Mouse (Mus musculus) C2C12 (cell line): ENCODE data around the gene 4930469K13Rik. TPM values are rescaled to one million over a fixed set of nuclear protein-coding genes. Genes with fewer than 3 reads are reported as not detected.

ENCODE experiments used
- H3K27me3 ChIP-seq: one replicate; pipeline ENCODE4 v1.6.1; 2011; ENCODE audit not compliant: control insufficient read depth, insufficient read depth, insufficient read length
- H3K36me3 ChIP-seq: one replicate; pipeline ENCODE4 v1.6.1; 2011; ENCODE audit not compliant: control insufficient read depth, insufficient read depth
- H3K4me3 ChIP-seq: one replicate; pipeline ENCODE4 v1.5.1; 2011; ENCODE audit warnings: mild to moderate bottlenecking, control low read depth; ENCODE audit not compliant: poor library complexity, insufficient read depth, severe bottlenecking
- H3K79me2 ChIP-seq: one replicate; pipeline ENCODE4 v1.6.1; 2011; ENCODE audit not compliant: control insufficient read depth, insufficient read depth
- H3K79me3 ChIP-seq: one replicate; pipeline ENCODE4 v1.6.1; 2011; ENCODE audit warnings: low read depth, control low read depth
- H3ac ChIP-seq: one replicate; pipeline ENCODE3; 2011; ENCODE audit warnings: low read depth; ENCODE audit not compliant: control insufficient read depth, insufficient read length
- CEBPB ChIP-seq: IDR thresholded peaks from one replicate; pipeline ENCODE4 v1.6.1; 2011; ENCODE audit warnings: low read depth, mild to moderate bottlenecking, control low read depth, moderate library complexity
- CTCF ChIP-seq: IDR thresholded peaks from one replicate; pipeline ENCODE4 v1.5.1; 2011; ENCODE audit not compliant: control insufficient read depth, insufficient read depth, insufficient read length
- FOSL1 ChIP-seq: IDR thresholded peaks from one replicate; pipeline ENCODE4 v1.8.0; 2011; ENCODE audit warnings: mild to moderate bottlenecking, low read length; ENCODE audit not compliant: poor library complexity, insufficient read depth, severe bottlenecking
- MAX ChIP-seq: IDR thresholded peaks from one replicate; pipeline ENCODE4 v1.6.1; 2011; ENCODE audit warnings: mild to moderate bottlenecking, control low read depth
- MYOD1 ChIP-seq: IDR thresholded peaks from one replicate; pipeline ENCODE4 v1.6.1; 2011; ENCODE audit warnings: low read depth; ENCODE audit not compliant: control insufficient read depth, insufficient read length
- MYOG ChIP-seq: IDR thresholded peaks from one replicate; pipeline ENCODE4 v1.6.1; 2011; ENCODE audit not compliant: control insufficient read depth, insufficient read length; ENCODE audit errors: extremely low read depth
- USF1 ChIP-seq: IDR thresholded peaks from one replicate; pipeline ENCODE4 v1.6.1; 2011; ENCODE audit warnings: low read depth, mild to moderate bottlenecking, control low read depth, moderate library complexity
- polyA plus RNA-seq: library from polyadenylated mRNA; unstranded; fragments of >200 nt; fragmentation: generic; extraction: Trizol; gene quantifications from one replicate; pipeline ENCODE4 v1.2.1, GENCODE M21; 2012; ENCODE audit warnings: missing spikeins

Gene 4930469K13Rik
- polyA plus RNA-seq, 1 experiment, result not detected

DNA sequence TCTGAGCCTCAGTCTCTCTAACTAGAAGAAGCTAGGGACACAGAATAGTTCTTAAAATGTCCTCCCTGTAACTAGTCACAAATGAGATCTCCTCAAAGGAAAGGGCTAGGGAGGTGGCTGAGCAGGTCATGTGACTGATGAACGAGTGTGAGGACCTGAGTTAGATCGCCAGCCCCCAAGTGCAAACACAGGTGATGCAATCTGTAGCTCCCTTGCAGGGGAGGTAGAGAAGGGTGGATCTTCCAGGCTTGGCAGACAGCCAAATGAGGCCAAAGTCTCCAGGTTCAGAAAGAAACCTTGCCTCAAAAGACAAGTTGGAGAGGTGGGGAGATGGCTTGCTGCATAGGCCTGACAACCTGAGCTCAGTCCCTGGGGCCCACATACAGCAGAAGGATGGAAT is 171.8 kb downstream of the 4930469K13Rik start:
- H3K79me2 ChIP-seq, result no peaks in the 10 kb centered on the region
- H3K27me3 ChIP-seq, result peaks cover under 1% of the 10 kb centered on the region
- H3ac ChIP-seq, result no peak overlapping the region
- H3K36me3 ChIP-seq, result no peaks in the 10 kb centered on the region
- TF ChIP-seq MYOG (no peak), MAX (no peak), FOSL1 (no peak), CEBPB (no peak), CTCF (no peak), USF1 (no peak), MYOD1 (no peak)
- no peaks in the 10 kb centered on the region for H3K79me3 ChIP-seq
- no peak overlapping the region for H3K4me3 ChIP-seq

DNA sequence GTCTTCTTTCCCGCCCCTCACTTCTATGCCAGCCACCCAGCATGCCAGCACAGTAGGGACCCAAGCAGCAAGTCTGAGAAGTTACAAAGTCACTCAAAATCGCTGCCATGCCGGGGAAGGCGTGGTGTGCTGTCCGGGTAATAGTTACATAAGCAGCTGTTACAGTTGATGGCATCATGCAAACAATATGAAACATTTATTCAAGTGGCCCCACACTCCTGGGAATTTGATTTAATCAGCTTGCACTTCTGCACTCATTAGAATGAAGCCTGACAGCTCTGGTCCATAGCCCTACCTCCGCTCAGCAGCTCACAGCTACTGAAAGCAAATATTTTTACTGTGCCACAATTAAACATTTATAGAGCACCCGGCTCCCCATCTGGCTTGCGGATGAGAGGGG is 172.6 kb downstream of the 4930469K13Rik start:
- no peaks in the 10 kb centered on the region for H3K79me2 ChIP-seq
- no peaks in the 10 kb centered on the region for H3K79me3 ChIP-seq
- TF ChIP-seq FOSL1 (no peak), MYOG (no peak), USF1 (no peak), MYOD1 (no peak), MAX (no peak), CEBPB (no peak), CTCF (no peak)
- no peaks in the 10 kb centered on the region for H3K36me3 ChIP-seq
- H3K27me3 ChIP-seq, result peaks cover 4% of the 10 kb centered on the region
- no peak overlapping the region for H3ac ChIP-seq
- no peak overlapping the region for H3K4me3 ChIP-seq

Other genes with a start within 250 kb of the 4930469K13Rik start
- 0.12 TPM for gene Kcnmb1, start 135.5 kb downstream of the 4930469K13Rik start, polyA plus RNA-seq
- gene Kcnip1, start 105.4 kb downstream of the 4930469K13Rik start, polyA plus RNA-seq, result not detected
- gene Lcp2, start 51.6 kb downstream of the 4930469K13Rik start, polyA plus RNA-seq, result not detected
- not detected for gene Foxi1, start 109.5 kb upstream of the 4930469K13Rik start, polyA plus RNA-seq
- gene Fam196b, start 216.3 kb upstream of the 4930469K13Rik start, polyA plus RNA-seq, result not detected